Mouse (Mus musculus): ENCODE measurements around the gene Dact2.
A peak's percentile ranks its signal among the peaks of the same experiment; 100 is the strongest.

Gene Dact2

DNA sequence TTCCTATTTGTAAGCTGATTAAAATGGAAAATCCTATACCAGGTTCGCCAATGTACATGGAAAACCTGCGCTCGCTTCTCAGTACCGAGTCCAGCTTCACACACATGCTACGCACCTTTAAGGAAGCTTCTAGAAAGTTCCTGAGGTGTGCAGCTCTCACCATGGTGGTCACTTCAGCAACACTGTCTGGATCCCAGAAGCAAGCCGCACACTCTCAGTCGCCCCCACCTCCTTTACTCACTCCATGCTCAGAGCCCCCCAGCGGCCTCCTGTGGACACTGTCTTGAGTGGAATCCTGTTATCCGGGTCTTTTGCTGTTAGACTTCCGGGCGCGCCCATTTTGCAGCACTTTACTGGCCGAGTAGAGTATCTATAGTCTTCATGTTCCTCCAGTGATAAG is at the start of gene Dact2:
Gene Dact2, minus strand, starts transcription at position 244 of the 400 bp plus-strand sequence.
- DNase-seq (ENCODE audit: low read depth, low spot score), result no peak

DNA sequence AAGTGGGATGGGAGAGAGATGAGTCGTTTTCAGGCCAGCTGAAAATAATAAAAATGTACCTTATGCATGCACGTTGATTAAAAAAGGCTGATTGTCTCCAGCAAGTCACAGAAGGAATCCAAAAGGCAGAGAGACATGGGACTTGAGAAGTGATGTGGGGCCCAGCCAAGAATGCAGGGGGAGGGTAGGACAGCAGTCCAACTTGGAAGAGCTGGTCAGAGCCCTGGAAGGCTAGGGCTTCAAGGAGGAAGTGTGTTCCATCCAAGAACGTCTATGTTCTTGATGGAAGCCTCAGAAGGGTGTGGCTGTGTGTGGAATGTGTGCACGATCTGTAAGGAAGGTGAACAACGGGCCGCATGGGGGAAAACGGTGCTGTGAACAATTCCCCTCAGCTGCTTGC is 48.4 kb upstream of the Dact2 start:
- DNase-seq (ENCODE audit: low read depth, low spot score), result no peak

DNA sequence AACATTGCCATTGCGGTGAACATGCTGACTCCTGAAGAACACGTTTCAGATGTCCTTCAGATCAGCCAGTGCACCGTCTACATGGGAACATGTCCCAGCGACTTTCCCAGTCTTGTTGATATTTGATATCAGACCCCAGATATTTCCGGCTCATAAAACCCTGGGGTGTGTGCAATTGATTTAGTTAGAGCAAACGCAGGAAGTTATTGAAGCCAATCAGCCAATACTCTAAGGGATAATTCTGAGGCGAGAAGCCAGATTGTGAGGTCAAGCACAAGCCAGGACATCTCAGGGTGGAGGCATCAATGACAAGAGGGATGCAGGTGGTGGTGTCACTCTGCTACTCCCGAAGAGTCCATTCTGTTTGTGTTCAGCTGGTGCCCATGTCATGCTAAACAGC is 46.3 kb upstream of the Dact2 start:
- no peak for DNase-seq (ENCODE audit: low read depth, low spot score)

DNA sequence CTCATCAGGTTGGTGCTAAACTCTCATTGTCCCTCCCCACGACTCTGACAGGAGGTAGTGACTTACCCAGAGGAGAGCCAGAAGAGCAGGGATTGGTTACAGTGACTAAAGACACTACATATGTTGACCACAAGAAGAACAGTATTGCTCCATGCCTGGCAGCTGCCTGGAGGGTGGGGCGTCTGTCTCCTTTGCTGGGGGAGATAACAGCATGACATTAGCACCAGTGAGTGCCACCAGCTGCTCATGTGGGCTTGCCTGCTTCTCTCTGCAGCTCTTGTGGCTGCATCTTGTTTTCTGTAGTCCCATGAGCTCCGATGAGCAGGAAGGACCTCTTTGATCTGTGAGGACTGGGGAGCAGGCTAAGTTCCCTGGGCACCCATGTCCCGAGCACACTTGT is 45.5 kb upstream of the Dact2 start:
- DNase-seq (ENCODE audit: low read depth, low spot score), result no peak

DNA sequence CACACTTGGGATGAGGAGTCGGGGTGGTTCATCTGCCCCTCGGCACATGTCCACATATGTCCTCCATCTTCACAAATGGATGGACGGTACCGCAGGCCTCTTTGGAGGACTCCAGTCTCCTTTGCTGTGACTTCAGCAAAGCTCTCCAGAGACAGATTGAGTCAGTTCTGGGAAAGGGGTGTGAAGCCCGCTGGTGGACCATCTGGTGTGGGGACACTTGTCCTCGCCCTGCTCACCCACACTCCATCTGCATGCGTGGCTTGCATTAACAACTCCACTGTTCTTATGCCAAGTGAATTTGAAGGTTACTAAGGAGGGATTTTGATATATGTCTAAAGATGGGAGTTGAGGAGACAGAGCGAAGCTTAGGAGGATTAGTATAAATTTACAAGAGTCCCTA is 43.8 kb upstream of the Dact2 start:
- no peak for DNase-seq (ENCODE audit: low read depth, low spot score)

DNA sequence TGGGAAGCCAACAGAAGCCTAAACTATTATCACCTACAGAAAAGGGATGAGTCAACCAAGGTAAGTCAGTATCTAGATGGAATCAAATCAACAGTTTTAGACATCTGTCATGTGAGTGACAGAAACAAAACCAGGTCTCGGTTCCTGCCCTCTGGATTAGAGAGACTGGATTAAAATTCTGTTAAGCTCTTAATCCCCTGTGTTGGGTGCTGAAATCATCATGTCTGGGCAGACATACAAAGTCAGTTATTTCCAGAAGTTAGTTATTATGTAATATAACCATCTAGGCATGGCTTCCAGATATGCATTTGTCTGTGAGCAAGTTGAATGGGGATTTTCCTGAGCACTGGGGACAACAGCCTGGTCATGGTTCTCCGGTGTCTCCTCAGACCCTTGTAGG is 42.2 kb upstream of the Dact2 start:
- peak; percentile 48 for DNase-seq (ENCODE audit: low read depth, low spot score)

DNA sequence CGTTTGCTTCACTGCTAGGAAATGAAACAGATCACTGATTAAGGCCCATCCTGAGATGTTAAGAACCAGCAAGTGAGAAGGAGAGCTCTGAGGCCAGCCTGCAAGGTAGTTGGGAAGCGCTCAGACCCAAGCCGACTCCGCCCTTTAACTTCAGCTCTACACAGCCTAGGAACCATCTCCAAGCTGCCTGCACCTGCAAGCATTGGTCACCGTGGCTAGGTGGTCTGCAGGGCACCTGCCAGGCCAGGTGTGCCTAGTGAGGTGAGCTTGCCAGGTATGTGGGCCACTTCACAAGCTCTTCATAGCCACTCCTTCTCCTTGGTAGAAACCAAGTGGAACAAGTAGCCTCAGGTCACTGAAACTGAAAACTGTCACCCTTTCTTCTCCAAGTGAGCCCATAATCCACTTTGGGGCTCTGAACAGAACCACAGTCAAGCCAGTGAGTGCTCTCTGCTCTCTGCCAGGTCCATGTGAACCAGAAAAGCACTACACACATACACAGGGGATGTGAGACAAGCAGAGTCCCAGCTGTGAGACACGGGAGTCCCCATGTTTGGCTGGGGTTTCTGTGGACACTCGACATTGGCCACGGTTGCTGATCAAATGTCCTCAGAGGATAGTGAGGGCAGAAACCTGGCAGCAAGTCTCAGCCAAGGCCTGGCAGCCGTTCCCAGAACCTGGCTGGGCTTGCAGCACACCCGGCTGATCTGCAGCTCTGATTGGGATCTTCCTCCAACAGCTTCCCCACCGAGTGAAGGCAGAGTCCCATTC is 40.3 kb upstream of the Dact2 start:
- DNase-seq (ENCODE audit: low read depth, low spot score), result no peak

DNA sequence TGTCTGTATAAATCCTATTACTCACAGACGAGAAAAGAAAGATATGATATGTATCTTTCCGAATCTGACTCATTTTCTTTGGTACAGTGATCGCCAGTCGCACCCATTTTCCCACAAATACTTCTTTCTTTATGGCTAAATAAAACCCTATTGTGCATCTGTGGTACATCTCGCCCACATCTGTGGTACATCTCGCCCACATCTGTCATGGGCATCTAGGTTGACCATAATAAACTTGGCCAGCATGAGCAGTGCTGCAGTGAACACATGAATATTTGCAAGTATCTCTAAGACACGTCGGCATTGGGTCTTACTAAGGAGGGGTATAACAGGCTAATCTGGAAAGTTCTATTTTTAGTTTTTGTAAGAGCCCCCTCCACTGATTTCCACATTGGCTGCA is 38.5 kb upstream of the Dact2 start:
- DNase-seq (ENCODE audit: low read depth, low spot score), result no peak

DNA sequence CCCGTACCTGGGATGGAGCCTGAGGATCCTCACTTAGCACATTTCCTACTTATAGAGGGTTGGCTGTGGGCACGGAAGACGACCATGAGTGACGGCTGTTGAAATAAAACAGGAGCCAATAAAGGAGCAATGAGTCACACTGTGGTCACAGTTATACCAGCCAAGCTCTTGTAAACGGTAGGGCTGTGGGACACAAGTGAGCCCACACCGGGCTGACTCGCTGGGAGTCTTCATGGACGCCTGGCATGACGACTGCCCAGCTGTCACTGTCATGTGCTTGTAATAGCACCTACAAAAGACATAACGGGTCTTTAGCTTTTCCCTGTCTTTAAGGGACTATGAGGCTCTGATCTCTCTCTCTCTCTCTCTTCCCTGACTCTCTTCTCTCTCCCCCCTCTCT is 35.9 kb upstream of the Dact2 start:
- DNase-seq (ENCODE audit: low read depth, low spot score), result no peak

DNA sequence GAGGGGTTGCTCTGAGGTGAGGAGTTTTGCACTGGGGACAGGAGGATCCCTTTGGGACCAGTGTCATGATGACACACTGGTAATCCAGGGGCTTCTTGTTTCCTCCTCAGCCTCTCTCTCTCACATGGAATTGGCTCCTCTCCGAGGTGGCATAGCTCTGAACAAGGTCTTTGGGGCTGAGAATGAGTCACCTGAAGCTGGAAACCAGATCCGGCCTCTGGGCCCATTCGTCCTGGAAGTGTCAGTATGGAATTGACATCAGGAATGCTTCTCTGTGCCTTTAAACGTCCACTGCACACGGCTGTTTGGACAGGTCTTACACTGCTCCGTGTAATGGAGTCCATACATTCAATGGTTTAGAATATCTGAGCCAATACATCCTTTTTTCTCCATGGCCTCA is 33.0 kb upstream of the Dact2 start:
- DNase-seq (ENCODE audit: low read depth, low spot score), result no peak

DNA sequence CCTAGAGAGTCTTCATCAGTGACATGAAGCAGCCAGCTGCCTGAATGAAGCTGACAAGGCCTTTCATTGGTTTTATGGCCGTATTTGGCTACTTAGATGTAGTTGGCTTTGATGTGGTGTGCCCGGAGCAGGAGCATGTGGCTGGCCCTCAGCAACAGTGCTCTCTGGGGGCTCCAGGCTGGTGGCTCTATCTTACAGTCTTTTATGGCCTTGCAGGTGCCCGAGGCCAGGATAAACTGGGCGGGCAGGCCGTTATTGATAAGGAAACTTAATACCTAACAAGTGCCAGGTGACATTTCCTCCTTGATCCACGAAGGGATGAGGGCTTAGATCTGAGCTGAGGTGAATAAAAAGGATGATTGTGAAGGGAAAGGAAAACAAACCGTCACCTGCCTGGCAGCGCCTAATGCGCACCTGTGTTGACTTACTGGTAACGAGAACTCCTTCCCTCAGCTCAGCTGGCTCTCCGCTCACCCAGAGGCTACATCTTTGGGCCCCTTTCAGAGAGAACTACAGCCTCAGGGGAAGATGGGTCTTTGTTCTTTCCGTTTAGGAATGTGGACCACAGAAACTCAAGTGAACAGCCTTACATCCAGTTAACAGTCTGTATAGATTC is 30.8 kb upstream of the Dact2 start:
- DNase-seq (ENCODE audit: low read depth, low spot score), result no peak

DNA sequence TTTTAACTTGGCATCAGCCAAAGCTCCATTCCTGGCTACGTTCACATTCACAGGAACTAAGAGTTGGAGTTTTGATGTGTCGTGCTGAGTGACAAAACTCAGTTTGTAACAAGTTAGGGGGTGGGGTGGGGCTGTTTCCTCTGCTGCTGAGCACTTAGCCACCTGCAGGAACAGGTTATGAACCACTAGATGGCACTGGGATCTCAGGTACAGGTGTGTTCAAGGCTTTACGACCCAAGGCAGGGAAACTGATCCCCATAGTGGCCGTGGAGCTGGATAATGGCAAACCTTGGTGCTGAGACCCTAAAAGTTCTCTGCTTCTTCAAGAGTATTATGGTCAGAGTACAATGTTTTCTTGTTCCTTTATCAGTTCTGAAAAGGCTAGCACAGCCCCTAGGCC is 29.6 kb upstream of the Dact2 start:
- DNase-seq (ENCODE audit: low read depth, low spot score), result no peak

DNA sequence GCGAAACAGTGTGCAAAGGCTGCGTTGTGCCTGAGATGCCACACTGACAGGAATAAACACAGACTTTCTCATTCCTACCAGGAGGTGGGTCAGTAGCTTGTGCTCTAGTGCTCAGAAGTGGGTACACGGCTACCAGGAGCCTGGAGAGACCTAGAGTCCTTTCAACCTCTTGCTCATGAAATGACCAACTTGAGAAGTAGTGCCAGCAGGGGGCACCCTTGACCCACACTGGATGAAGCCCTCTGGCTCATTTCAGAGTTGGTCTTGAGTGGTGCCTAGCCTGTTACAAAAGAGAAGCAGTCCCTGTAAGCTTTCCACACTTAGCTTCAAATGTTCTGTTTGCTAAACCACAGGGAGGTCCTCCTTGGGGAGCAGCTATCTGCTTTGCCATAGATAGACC is 28.5 kb upstream of the Dact2 start:
- peak; percentile 70 for DNase-seq (ENCODE audit: low read depth, low spot score)

DNA sequence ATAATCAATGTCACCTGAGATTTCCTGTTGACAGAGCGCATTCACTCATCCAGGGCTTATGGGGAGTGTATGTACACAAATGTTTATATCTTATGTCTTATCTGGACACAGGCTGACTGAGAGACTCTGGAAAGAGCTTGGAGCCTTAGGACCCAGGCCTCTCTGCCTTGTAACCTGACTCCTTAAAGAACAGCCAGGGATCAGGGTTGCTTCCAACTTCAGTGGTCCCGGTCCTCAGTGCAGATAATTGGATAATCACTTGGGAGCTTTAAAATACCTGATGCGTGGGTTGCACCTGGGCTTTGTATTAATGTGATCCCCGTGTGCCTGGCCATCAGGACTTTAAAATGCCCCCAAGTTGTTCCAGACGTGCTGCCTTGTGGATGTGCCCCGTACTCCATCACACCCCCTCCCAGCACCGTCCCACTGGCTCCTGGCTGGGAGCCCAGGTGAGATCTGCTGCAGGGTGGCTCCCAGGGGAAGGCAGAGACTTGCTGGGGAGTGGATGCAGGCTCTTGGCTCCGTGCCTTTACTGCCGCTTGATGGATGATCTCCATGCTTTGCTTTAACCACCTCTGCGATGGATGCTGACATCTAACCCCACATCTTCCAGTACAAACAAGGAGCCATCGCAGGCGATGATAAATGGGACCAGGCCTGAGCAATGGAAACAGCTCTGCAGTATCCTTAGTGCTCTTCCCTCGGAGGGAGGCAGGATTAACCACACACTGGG is 26.8 kb upstream of the Dact2 start:
- no peak for DNase-seq (ENCODE audit: low read depth, low spot score)

DNA sequence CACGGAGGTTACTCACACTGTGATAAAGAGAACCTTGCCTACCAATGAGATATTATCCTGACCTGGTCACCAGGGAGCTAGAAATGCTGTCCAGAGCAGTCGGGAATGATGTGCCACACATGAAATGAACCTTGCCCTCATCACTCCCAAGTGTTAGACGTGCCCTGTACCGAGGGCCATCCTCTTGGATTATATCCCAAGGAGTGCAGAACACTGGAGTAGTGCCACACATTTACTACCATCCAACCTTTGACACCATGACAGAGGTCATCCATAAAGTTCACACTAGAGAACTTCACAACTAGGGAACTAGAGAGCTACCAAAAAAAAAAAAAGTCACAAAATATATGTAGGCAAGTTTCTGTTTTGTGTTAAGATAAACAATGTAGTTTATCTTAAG is 24.3 kb upstream of the Dact2 start:
- DNase-seq (ENCODE audit: low read depth, low spot score), result no peak

DNA sequence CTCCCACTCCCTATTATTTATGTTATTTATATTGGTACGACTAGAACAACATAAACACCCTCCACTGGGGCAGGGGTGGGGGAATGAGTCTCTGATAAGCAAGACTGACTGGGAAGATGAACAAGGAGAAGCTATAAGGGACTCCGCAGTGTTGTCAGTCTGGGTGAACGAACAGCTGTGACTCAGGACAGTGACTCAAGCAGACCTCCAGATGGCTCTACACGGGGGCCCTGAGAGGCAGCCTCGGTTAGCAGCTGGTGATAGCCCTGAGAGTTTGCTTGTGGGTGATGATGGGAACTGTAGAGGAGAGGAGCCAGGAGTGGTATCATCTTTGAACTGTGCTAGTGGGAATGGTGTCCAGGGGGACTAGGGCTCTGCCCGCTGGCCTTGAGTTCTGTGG is 23.5 kb upstream of the Dact2 start:
- DNase-seq (ENCODE audit: low read depth, low spot score), result no peak

DNA sequence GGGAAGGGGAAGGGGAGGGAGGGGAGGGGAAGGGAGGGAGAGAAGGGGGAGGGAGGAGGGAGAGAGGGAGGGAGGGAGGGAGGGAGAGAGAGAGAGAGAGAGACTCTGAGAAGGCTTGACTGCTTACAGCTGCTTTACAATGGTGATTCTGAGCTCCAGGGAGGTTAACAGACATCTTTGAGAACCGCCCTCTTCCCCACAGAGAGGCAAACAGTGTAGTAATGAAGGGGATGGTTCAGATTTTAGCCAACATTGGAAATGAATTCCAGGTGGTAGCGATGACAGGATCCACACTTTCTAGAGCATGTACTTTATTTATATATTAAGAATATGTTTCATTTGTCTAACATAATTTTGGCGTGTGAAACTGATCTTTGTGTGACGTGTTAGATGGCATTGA is 22.7 kb upstream of the Dact2 start:
- DNase-seq (ENCODE audit: low read depth, low spot score), result no peak

DNA sequence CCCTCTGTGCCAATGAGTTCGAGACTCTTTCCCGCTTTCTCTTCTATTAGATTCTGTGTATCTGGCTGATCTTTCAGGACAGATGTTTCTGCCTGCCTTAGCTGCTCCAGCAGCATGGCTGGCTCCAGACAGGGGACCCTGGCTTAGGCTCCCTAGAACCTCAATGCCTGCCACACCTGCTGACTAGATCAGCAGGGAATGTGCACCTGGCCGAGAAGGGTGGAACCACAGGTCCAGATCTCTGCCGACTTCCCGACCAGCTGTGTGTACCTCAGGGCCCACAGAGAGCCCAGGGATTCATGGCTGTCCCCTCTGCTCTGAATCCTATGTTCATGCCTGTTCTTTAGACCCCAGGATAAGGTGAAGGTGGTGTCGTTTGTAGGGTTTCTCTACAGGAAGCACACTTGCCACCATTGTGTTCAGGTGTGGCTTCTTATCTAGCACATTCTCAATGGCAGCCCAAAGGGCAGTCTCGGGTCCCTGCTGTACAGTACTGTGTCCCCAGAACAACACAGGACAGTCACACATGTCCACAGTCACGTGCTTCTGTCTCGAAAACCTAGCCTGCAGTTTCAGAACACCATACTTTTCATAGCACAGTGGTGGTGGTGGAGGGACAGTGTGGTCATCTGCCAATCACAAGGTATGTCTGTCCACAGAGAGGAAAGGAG is 22.0 kb upstream of the Dact2 start:
- no peak for DNase-seq (ENCODE audit: low read depth, low spot score)

DNA sequence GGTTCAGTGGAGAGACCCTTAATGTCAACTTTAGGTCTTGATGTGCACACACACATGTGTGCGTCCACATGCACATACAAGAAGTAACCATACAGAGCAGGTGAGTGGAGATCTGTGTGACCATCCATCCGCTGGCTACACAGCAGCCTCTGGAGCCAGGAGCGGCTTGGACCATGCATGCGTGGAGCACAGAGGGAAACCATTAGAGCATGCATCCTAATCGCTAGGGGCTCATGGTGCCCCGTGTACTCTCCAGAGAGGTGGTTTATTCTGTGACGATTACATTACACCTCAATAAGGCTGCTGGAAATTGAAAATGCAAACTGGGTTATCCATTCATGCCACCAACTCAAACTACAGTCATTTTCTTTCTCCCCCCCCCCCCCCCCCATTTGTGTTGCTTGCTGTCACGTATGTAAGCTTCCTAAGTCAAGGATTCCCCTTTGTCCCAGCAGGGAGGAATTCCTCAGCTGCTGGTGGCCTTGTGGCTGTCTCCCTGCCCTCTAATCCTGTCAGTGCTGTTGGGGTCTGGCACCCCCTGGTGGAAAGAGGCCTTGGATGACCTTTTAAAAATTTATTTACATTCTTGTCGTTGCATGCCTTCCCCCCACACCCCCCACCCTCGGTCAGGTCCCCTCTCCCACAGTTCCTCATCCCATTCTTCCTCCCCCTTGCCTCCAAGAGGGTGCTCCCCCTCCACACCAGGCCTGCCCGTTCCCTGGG is 17.9 kb upstream of the Dact2 start:
- DNase-seq (ENCODE audit: low read depth, low spot score), result no peak

DNA sequence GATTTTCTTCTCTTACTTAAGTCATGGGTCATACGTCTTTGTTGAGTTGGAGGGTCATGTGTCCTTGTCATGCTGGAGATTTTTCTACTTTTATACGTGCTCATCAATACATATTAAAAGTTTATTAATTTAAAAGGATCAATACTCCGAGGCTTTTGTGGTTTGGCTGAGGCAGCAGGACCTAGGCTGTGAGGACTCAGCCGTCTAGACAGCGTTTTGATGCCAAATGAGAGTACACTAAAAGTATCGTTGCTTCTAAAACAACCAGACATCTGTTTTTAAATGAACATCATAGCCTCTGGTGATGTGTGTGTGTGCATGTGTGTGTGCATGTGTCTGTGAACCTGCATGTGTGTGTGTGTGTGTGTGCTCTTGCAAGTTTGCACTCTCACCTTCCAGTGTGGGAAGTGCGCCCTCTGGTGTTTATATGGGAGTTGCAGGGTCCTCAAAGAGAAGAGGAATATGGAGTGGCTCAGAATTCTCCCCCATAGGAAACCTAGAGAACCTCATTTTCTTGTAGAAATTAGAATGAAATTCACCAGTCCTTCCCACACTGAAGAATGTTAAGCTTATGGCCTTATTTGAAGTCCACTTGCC is 16.6 kb upstream of the Dact2 start:
- peak; percentile 70 for DNase-seq (ENCODE audit: low read depth, low spot score)

DNA sequence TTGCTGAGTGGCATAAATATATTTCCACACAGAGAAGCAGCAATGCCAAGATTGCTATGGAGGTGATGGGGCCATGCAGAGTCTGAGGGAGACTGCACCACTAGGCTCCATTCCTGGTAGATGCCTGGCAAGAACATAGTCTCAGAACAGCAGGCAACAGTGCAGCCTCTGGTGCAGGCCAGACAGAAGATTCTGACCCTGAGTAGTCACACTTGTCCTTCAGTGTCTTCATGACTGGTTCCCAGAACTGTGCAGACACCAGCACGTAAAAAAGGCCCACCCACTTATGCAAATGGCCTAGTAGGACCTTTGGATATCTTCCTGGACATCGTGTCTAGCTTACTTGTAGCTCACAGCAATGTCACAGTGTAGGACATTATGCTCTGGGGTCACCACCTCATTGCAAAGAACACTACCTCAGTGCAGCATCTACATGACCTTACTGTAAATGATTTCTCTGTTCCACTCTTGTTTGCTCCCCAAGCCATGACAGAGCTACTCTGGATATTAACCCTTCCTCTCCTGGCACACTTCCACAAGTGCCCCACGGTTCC is 9.9 kb upstream of the Dact2 start:
- DNase-seq (ENCODE audit: low read depth, low spot score), result no peak
